Mouse (Mus musculus) adrenal gland, postnatal 4 days (tissue): Measurements from ENCODE around the gene Ndufaf2. TPM values are rescaled to one million over a fixed set of nuclear protein-coding genes. Genes with fewer than 3 reads are reported as not detected.

ENCODE experiments used
- DNase-seq, 2 experiments: peaks; one replicate each; pipeline ENCODE4 v3.0.0; 2021 to 2022; ENCODE audit warnings: low spot score in 2 of 2, mixed read lengths in 2 of 2
- total RNA-seq, 2 experiments: library from RNA; stranded (reverse); gene quantifications; 2 replicates each; pipeline ENCODE4 v1.2.3; 2021

The Ndufaf2 gene
- total RNA-seq, 2 experiments from 2014 or later: 22.8 to 26.1 TPM

GRCm38 (mm10) chr13:108040451-108040850 lies 118.0 kb downstream of the Ndufaf2 start:
- no peak for DNase-seq

- no peak for DNase-seq
These were observed 118.5 kb downstream of the Ndufaf2 start for GRCm38 (mm10) chr13:108039902-108040301.

GRCm38 (mm10) chr13:108039375-108039774 lies 119.0 kb downstream of the Ndufaf2 start:
- DNase-seq: no peak

GRCm38 (mm10) chr13:108032789-108033188 lies 125.6 kb downstream of the Ndufaf2 start:
- no peak for DNase-seq

- DNase-seq: no peak
These were observed 132.6 kb downstream of the Ndufaf2 start for GRCm38 (mm10) chr13:108025802-108026201.

GRCm38 (mm10) chr13:108017349-108017748 lies 141.1 kb downstream of the Ndufaf2 start:
- DNase-seq: no peak

- DNase-seq: no peak
These were observed 143.3 kb downstream of the Ndufaf2 start for GRCm38 (mm10) chr13:108015166-108015565.

GRCm38 (mm10) chr13:108013839-108014238 lies 144.6 kb downstream of the Ndufaf2 start:
- no peak for DNase-seq

GRCm38 (mm10) chr13:108013110-108013509 lies 145.3 kb downstream of the Ndufaf2 start:
- DNase-seq: no peak

GRCm38 (mm10) chr13:108007861-108008260 lies 150.6 kb downstream of the Ndufaf2 start:
- no peak for DNase-seq

- DNase-seq: no peak
These were observed 162.1 kb downstream of the Ndufaf2 start for GRCm38 (mm10) chr13:107996301-107996700.

- no peak for DNase-seq
These were observed 163.2 kb downstream of the Ndufaf2 start for GRCm38 (mm10) chr13:107995211-107995610.

GRCm38 (mm10) chr13:107992573-107992972 lies 165.8 kb downstream of the Ndufaf2 start:
- DNase-seq: no peak

GRCm38 (mm10) chr13:107984641-107985040 lies 173.8 kb downstream of the Ndufaf2 start:
- DNase-seq: no peak

- DNase-seq: no peak
These were observed 174.2 kb downstream of the Ndufaf2 start for GRCm38 (mm10) chr13:107984186-107984585.

GRCm38 (mm10) chr13:107983231-107983847 lies 175.1 kb downstream of the Ndufaf2 start:
- DNase-seq: no peak

- DNase-seq: no peak
These were observed 179.0 kb downstream of the Ndufaf2 start for GRCm38 (mm10) chr13:107979461-107979860.

GRCm38 (mm10) chr13:107976886-107977656 lies 181.4 kb downstream of the Ndufaf2 start:
- DNase-seq: no peak

- DNase-seq: no peak
These were observed 186.0 kb downstream of the Ndufaf2 start for GRCm38 (mm10) chr13:107972451-107972850.

- no peak for DNase-seq
These were observed 186.6 kb downstream of the Ndufaf2 start for GRCm38 (mm10) chr13:107971868-107972267.

GRCm38 (mm10) chr13:107970422-107971142 lies 187.8 kb downstream of the Ndufaf2 start:
- DNase-seq: no peak

GRCm38 (mm10) chr13:107969961-107970391 lies 188.4 kb downstream of the Ndufaf2 start:
- DNase-seq: no peak
